Mouse (Mus musculus) cerebellum, postnatal 14 days (tissue): Measurements from ENCODE around the gene Eef1e1.
"Not testable (repeated sequence)": the region's sequence is repeated elsewhere in the genome, so short reads cannot be mapped to it uniquely, and the experiment has no call there.

Experiments
- DNase-seq, 2 experiments: peaks; one replicate each; pipeline ENCODE4 v3.0.0; 2021; ENCODE audit warnings: mixed read lengths in 2 of 2

Gene Eef1e1

DNA sequence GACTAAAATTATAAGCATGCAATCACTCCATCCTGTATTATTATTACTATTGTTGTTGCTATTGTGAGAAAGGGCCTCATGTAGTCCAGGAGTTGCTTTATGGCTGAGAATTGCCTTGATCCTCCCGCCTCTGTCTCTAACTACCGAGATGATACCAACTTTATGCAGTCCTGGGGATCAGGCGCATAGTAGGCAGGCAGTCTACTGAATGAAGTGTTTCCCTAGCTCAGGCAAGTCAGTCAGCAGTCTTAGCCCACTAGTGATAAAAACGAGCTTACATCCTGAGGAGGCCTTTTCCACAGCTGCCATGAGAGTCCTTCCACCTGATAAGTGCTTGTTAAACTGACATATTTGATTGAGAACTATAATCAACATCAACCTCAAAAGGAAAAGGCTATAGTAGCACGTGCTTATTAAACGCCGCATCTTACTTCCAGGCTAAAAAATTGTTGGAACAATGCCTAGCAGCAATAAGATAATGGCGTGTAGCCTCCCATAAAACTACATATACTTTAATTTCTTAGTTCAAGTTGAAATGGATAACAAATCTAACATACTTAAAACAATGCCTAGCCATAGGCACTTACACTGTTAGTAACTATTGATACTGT lies 34.5 kb downstream of the Eef1e1 start:
- DNase-seq, result no peak

DNA sequence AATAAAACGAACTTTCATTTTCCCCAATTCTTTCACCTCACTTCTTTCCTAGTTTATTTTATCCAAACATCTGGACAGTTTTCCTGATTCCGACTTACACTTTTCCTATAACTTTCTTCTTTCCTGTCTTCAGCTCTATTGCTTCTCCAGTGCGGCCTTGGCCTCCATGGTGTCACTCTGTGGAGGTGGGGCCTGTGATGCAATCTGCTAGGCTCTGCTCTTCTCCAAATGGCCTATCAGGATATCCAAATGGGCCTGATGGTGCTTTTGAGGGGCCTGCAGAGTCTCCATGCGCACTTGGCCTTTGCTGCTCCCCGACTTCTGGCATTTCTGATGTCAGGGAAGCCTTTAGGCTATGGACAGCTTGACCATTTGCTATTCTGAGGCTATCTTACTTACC lies 35.6 kb downstream of the Eef1e1 start:
- DNase-seq, result no peak

DNA sequence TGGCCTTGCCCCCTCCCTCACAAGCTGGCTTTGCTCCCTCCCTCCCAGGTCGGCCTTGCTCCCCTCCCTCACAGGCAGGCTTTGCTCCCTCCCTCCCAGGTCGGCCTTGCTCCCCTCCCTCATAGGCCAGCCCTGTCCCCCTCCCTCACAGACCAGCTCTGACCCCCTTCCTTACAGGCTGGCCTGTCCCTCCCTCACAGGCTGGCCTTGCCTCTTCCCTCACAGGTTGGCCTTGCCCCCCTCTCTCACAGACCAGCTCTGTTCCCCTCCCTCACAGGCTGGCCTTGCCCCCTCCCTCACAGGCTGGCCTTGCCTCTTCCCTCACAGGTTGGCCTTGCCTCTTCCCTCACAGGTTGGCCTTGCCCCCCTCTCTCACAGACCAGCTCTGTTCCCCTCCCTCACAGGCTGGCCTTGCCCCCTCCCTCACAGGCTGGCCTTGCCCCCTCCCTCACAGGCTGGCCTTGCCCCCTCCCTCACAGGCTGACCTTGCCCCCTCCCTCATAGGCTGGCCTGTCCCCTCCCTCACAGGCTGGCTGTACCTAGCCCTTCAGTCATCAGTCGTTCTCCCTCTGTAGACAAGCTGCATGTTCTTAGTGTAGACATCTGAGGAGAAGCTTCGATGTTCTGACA lies 40.7 kb downstream of the Eef1e1 start:
- not testable (repeated sequence) for DNase-seq

DNA sequence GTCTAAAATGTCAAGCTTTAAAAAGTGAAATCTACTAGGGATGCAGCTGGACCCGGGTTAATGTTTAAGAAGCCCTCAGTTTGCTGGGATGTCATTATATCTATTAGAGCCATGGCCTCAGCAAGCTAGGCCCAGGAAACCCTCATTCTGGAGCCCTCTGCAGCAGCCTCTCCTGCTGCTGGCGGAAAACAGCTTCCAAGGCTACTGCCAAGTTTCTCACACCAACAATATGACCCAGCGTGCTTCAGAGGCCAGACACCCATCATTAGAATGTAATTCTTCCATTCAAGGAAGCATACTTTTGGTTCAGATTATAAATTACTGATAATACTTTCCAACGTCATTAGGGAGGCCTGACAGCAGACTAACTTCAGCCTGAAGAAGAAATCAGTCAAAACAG lies 42.0 kb downstream of the Eef1e1 start:
- no peak for DNase-seq

DNA sequence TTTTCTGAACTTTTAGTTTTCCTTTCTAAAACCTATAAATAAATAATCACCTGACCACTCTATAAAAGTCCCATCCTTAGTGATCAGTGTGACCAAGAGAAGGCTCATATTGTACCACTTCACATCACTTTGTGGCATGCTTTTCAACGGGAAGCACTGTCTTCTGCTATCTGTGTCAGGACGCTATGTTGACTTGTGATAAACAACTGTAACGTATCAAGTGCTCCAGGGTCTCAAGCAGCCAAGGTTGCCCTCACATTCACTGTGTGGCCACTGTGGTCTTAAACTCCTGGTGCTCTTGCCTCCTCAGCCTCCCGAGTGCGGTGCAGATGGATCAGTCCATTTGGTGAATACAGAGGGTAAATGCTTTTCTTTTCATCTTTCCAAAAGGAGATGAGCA lies 43.2 kb downstream of the Eef1e1 start:
- no peak for DNase-seq

DNA sequence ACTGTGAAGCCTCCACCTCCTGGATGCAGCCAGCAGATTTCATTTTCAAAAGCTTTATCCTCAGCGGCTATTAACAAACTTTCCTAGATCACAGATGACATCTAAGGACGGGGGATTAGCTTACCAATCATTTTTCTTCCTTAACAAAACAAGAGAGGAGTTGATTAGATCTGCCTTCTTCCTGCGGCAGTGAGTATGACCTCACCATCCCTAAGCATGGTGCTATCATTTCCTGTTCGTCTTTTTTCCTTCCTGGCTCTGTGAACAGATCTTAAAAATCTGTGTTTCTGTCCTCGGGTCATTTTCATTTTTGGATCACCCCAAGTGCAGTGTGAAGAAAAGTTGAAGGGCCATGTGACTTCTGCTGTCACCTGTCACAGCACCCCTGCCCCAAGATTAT lies 44.6 kb downstream of the Eef1e1 start:
- DNase-seq, result no peak

DNA sequence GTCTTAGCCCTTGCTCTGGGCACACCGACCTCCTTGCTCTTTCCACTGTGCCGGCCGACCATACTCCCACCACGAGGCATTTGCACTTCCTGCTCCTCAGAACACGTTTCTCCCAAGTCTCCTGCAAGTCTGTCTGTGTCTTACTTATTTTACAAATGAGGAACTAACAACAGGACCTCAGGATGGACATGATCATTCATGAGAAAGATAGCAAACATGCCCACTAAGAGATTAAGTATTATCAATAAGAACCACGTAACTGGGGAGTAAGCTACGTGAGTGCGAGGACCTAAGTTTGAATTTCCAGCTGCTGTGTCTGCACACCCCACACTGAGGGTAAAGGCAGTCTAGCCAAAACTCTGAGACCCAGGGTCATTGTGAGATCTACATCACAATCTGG lies 45.3 kb downstream of the Eef1e1 start:
- no peak for DNase-seq

DNA sequence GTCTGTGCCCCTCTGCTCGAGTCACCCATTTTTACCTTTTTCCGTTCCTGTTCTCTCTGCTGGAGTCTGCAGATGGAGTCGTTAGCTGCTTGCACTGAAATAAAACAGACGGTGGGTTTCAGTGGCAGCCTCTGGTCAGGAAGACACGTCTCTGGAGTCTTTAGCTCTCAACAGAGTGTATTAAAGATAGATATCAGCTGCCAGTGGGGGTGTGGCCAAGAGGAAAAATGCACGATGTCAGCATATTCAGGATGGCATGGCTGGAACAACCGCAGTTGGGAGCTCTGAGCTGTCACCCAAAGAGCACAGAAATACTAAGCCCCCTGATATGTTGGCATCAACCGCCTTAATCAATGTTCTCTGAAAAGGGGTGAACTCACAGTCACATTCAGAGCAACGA lies 46.2 kb downstream of the Eef1e1 start:
- DNase-seq, result no peak

DNA sequence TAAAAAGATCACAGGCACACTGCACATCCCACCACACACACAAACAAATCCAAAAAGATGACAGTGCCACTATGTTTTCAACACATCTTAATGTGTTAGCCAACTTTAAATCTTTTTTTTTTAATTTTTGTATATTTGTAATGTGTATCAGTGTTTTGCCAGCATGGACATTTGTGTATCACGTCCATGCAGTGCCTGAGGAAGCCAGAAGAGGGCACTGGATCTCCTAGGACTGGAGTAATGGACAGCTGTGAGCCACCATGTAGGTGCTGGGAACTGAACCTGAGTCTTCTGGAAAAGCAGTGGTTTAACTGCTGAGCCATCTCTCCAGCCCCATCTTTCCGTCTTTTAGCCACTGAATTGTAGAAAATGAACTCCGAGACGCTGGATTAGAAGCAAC lies 46.7 kb downstream of the Eef1e1 start:
- DNase-seq, result no peak

DNA sequence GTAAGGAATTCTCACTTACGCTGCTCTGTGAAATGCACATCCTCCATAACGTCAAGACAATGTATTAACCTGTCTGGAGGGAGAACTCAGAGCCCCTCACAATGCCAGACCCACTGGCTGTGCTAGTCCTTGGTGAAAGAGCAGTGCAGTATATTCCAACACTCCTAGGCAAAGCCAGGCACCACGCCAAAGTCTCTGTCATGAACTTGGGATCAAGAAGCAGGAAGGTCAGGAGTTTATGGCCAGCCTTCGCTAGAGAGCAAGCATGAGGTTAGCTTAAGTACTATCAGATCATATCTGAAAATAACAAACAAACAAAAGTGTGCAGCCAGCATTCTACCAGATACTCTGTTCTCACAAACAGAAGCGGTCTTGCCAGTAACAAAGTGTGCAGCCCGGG lies 48.5 kb downstream of the Eef1e1 start:
- no peak for DNase-seq

DNA sequence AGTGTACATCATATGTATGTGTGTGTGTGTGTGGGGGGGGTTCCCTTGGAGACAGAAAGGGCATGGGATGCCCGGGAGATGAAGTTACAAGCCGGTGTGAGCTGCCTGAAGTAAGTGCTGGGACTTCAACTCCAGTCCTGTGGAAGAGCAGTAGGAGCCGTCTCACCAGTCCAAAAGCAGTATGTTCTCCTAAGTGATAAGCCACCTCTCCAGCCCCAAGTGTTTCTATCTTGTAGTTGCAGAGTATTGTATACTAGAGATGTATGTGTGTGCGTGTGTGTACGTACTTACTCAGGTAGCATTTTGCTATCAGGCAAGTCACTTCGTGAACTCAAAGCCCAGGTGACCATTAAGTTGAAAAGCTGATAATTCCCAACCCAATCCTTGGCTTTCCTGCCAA lies 51.7 kb downstream of the Eef1e1 start:
- no peak for DNase-seq

DNA sequence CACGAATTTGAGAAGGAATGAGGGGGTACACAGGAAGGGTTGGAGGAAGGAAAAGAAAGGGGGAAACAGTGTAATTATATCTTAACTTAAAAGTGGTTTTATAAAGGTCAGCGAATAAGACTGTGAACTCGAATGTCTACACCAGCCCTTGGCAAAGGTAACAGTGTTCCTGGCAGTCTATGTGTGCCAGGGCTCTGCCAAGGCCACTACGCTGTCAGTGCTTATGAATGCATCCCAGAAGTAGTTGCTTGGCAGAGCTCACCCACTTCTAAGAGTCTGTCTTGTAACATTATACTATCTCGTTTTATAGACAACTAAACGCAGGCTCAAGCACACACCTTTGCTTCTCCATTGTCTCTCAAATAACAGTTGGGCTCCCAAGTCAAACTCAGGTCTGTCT lies 53.5 kb downstream of the Eef1e1 start:
- DNase-seq, result peak in 1 of 2 experiments; percentile 37

DNA sequence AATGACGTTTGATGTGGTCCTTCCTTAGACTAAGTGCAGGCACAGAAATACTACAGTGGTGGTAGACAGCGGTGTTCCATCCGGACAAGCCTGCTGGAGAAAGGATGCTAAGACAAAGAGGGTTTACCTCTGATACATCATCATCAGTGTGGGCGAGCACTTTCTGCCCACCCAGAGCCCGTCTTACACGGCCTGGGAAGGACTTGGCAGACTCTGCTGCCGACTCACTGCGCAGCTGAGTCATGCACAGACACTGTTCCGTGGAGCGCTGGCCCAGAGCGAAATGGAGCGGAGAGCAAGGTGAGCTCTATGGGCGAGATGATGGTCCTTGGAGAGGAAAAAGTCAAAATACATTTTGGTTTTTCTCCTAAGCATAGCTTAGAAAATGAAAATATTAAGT lies 55.9 kb downstream of the Eef1e1 start:
- no peak for DNase-seq

DNA sequence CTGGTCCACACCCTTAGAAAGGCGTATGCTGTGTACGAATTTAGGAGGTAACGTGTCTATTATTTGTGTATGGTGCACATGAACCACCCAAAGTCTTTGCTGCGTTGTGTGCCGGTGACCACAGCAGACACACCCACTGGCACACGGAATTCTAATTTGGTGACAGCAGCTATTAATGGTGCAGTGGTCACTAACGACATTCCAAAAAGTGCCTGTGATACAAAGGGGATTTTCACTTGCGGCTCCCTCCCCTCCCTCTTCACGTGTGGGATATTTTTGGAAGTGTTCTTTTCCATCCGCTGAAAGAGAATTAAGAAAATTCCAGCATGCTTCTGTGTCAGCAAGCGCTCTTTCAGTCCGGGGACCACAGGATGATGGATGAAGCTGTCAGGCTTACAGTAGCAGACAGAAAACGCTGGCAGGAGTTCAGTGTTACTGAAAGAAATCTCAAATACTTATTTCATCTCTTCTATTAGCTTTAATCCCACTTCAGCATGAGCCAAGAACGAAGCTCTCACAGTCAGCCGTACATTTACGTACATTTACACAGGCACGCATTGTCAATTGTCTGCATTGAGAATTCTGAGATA lies 56.5 kb downstream of the Eef1e1 start:
- DNase-seq, result no peak

DNA sequence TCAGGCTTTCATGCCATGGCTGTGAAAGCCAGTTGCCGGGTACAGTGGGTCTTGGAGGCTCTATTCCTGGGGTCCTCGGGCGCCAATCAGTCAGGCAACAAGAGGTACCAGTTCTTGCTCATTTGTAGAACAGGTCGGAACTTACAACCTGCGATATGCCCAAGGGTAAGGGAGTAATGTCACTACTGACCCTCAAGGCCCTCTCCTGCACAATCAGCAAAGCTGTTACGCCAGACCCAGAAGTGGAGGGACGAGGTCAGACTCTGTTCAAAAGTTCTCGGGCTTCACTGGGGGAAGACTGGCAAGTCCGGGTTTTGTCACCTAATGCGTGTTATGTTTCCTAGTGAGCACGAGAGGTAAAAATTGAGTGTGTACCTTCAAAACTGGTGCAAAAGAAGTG lies 58.0 kb downstream of the Eef1e1 start:
- no peak for DNase-seq

DNA sequence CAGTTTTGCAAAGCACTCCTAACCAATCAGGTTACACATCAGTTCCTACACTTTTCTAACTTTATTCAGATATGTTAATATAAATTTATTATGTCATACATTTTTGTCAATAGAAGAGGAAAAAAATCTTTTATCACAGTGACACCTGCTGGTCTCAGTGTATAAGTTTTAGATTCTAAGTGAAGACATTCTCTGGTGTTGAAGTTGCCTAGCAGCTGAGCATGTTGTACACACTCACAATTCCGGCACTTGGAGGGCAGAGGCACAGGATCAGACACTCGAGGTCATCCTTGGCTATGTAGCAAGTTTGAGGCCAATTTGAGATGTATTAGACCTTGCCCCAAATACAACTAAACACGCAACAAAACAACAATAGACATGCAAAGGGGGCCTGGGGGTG lies 61.8 kb downstream of the Eef1e1 start:
- peak in 1 of 2 experiments; percentile 6 for DNase-seq

DNA sequence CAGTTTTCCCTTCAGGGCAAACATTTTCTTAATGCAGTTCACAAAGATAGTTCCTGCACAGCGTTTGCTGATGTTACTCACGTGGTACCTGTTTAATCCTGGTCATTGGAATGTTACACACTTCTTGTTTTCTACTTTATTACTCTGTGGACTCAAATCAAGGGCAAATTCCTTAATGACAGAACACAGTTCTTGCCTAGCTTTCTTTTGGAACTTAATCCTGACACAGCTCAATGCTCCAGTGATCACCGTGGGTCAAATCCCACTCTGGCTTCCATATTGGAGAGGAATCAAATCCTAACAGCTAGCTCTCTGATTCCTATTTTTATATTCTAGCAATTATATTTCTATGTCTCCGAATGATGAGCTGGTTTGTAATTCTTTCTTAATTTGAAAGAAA lies 62.4 kb downstream of the Eef1e1 start:
- DNase-seq, result no peak
